Mouse (Mus musculus) liver, postnatal 0 days (tissue): ENCODE results near the gene Ppm1h.

Source experiments
- CTCF ChIP-seq: sonication (generic); IDR thresholded peaks from 2 replicates; pipeline ENCODE4 v1.5.1; 2016; ENCODE audit warnings: antibody characterized with exemption, low read depth
- EP300 ChIP-seq: IDR thresholded peaks from 2 replicates; pipeline ENCODE4 v1.6.1; 2016; ENCODE audit warnings: antibody characterized with exemption, low read depth, mild to moderate bottlenecking

- no peak for TF ChIP-seq EP300
- no peak for TF ChIP-seq CTCF
These were observed 7.4 kb downstream of the Ppm1h start for GRCm38 (mm10) chr10:122685836-122686531.
